Mouse (Mus musculus) embryonic facial prominence, embryonic 13.5 days (tissue): ENCODE data around the gene Edc4. TPM values are rescaled to one million over a fixed set of nuclear protein-coding genes. Genes with fewer than 3 reads are reported as not detected.

Source experiments
- ATAC-seq: fragments of 200-750 bp; cut with Nextera tagmentation; 2 replicates; pipeline ENCODE4 v1.8.0; 2017; ENCODE audit warnings: low read depth; ENCODE audit not compliant: insufficient number of reproducible peaks, insufficient read depth, low FRiP score, low TSS enrichment
- H3K27ac ChIP-seq: fragments of 300-500 bp; sonication (generic); 2 replicates; pipeline ENCODE4 v1.5.1; 2015; ENCODE audit warnings: moderate library complexity, mild to moderate bottlenecking, inconsistent platforms
- H3K27me3 ChIP-seq: fragments of 300-500 bp; sonication (generic); 2 replicates; pipeline ENCODE4 v1.6.1; 2015; ENCODE audit warnings: mild to moderate bottlenecking, inconsistent platforms
- H3K36me3 ChIP-seq: fragments of 300-500 bp; sonication (generic); 2 replicates; pipeline ENCODE4 v1.6.1; 2015; ENCODE audit warnings: mild to moderate bottlenecking, inconsistent platforms
- H3K4me1 ChIP-seq: fragments of 300-500 bp; sonication (generic); 2 replicates; pipeline ENCODE4 v1.6.1; 2015; ENCODE audit warnings: inconsistent platforms
- H3K4me2 ChIP-seq: fragments of 300-500 bp; sonication (generic); 2 replicates; pipeline ENCODE4 v1.6.1; 2015; ENCODE audit warnings: moderate library complexity, mild to moderate bottlenecking, inconsistent platforms
- H3K4me3 ChIP-seq: fragments of 300-500 bp; sonication (generic); 2 replicates; pipeline ENCODE4 v1.5.1; 2015; ENCODE audit warnings: mild to moderate bottlenecking, inconsistent platforms
- H3K9ac ChIP-seq: fragments of 300-500 bp; sonication (generic); 2 replicates; pipeline ENCODE4 v1.6.1; 2015; ENCODE audit warnings: mild to moderate bottlenecking, inconsistent platforms
- H3K9me3 ChIP-seq: fragments of 300-500 bp; sonication (generic); 2 replicates; pipeline ENCODE4 v1.6.1; 2016; ENCODE audit warnings: inconsistent platforms
- WGBS: fragments of 180-500 bp; shearing (Covaris S2); methylation state at CpG from one replicate; pipeline ENCODE4 v1.1.7; 2015; ENCODE audit warnings: mixed read lengths; 5-methylcytosine and 5-hydroxymethylcytosine counted together
- polyA plus RNA-seq: library from polyadenylated mRNA; unstranded; fragments of >200 nt; fragmentation: Nextera tagmentation; extraction: Ambion mirVana; gene quantifications from 2 replicates; pipeline ENCODE4 v1.2.1, GENCODE M21; 2015

The Edc4 gene
- polyA plus RNA-seq, 1 experiment from 2014 or later, result 58.3 TPM

- H3K9me3 ChIP-seq, result no peaks in the 10 kb centered on the region
- peaks cover 49% of the 10 kb centered on the region for H3K36me3 ChIP-seq
- ATAC-seq, result no peak
- H3K4me2 ChIP-seq, result no peak overlapping the region
- no peak overlapping the region for H3K27ac ChIP-seq
- peaks cover 12% of the 10 kb centered on the region for H3K4me1 ChIP-seq
- WGBS, result 90% methylated on average over 11 of the region's 11 CpGs
- no peaks in the 10 kb centered on the region for H3K27me3 ChIP-seq
- H3K4me3 ChIP-seq, result no peak overlapping the region
- no peak overlapping the region for H3K9ac ChIP-seq
Measured at GRCm38 (mm10) chr8:105932525-105932924, 51.8 kb downstream of the Edc4 start.

GRCm38 (mm10) chr8:105933762-105934161 lies 53.1 kb downstream of the Edc4 start, which contains the start of gene Ctrl:
Gene Ctrl (minus strand): TSS chr8:105933862.
- ATAC-seq, result no peak
- no peak within 1 kb of the TSS for H3K27ac ChIP-seq
- H3K4me1 ChIP-seq, result peaks cover 20% of the 10 kb centered on the region
- no peak within 1 kb of the TSS for H3K4me2 ChIP-seq
- H3K9me3 ChIP-seq, result no peaks in the 10 kb centered on the region
- no peak within 1 kb of the TSS for H3K4me3 ChIP-seq
- H3K36me3 ChIP-seq, result peaks cover 49% of the 10 kb centered on the region
- WGBS, result 91% methylated on average over 2 of the region's 2 CpGs
- H3K27me3 ChIP-seq, result no peaks in the 10 kb centered on the region
- no peak within 1 kb of the TSS for H3K9ac ChIP-seq

- no peak overlapping the region for H3K27ac ChIP-seq
- no peaks in the 10 kb centered on the region for H3K27me3 ChIP-seq
- no peak for ATAC-seq
- H3K9me3 ChIP-seq, result no peaks in the 10 kb centered on the region
- H3K36me3 ChIP-seq, result peaks cover 44% of the 10 kb centered on the region
- H3K9ac ChIP-seq, result no peak overlapping the region
- 77% methylated on average over 6 of the region's 6 CpGs for WGBS
- no peak overlapping the region for H3K4me3 ChIP-seq
- H3K4me2 ChIP-seq, result no peak overlapping the region
- peaks cover 20% of the 10 kb centered on the region for H3K4me1 ChIP-seq
Measured at GRCm38 (mm10) chr8:105935105-105935504, 54.4 kb downstream of the Edc4 start.

- Histone ChIP-seq H3K4me3 (peak overlapping the region; percentile 79), H3K27me3 (no peaks in the 10 kb centered on the region), H3K27ac (no peak overlapping the region), H3K36me3 (peaks cover 38% of the 10 kb centered on the region), H3K9ac (peak overlapping the region; percentile 82), H3K4me1 (peaks cover 20% of the 10 kb centered on the region), H3K4me2 (peak overlapping the region; percentile 95), H3K9me3 (no peaks in the 10 kb centered on the region)
- 26% methylated on average over 7 of the region's 7 CpGs for WGBS
- no peak for ATAC-seq
Measured at GRCm38 (mm10) chr8:105935863-105936603, 55.4 kb downstream of the Edc4 start.

DNA sequence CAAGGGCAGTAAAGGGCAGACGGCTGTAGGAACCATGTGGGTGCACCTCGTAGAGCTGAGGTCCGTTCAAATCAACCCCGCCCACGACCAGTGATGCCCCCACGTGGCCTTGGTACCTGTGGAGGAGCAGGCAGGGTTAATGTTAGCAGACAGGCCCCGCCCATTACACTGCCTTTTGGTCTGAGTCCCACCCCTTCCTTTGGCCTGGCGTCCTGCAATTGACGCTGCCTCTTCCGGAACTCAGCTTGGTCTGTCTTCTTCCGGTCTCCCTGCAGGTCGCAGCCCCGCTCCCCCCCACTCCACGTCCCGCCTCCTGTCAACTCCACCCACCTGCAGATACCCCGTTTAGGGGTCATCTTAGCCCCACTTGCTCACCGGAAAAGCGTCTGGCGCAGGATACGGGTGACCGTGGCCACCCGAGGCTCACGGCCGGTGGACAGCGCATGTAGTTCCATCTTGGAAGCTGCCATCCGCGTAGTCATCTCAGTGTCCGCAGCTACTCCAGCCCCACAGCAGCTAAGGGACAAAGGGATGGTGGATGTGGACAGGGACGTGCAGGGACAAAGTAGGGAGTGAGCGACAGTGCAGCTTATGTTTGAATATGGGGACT lies 56.3 kb downstream of the Edc4 start:
- WGBS, result under 1% methylated on average over 30 of the region's 30 CpGs
- Histone ChIP-seq H3K36me3 (peaks cover 38% of the 10 kb centered on the region), H3K4me1 (peaks cover 20% of the 10 kb centered on the region), H3K9me3 (no peaks in the 10 kb centered on the region), H3K27ac (peak overlapping the region; percentile 81), H3K27me3 (no peaks in the 10 kb centered on the region), H3K4me3 (peak overlapping the region; percentile 79), H3K9ac (peak overlapping the region; percentile 82), H3K4me2 (peak overlapping the region; percentile 95)
- ATAC-seq, result peak; percentile 80

GRCm38 (mm10) chr8:105937496-105938305 lies 57.0 kb downstream of the Edc4 start:
- peak overlapping the region; percentile 95 for H3K4me2 ChIP-seq
- H3K9ac ChIP-seq, result peak overlapping the region; percentile 82
- 2% methylated on average over 33 of the region's 33 CpGs for WGBS
- peak overlapping the region; percentile 81 for H3K27ac ChIP-seq
- H3K36me3 ChIP-seq, result peaks cover 37% of the 10 kb centered on the region
- peak overlapping the region; percentile 79 for H3K4me3 ChIP-seq
- no peaks in the 10 kb centered on the region for H3K9me3 ChIP-seq
- H3K27me3 ChIP-seq, result no peaks in the 10 kb centered on the region
- ATAC-seq, result no peak
- H3K4me1 ChIP-seq, result peaks cover 20% of the 10 kb centered on the region

DNA sequence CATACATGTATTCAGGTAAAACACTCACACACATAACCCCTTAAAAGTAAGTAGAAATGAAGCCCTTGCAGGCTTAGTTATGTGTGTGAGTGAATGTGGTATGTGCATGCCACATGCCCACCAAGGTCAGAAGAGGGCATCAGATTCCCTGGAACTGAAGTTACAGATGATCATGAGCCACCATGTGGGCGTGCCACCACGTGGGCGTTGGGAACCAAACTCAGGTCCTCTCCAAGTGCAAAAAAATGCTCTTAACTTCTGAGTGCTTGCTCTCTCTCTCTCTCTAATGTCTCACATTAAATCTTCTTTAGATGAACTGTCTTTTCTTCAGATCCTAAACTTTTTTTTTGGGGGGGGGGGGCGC lies 57.6 kb downstream of the Edc4 start, which contains the start of gene Psmb10:
Gene Psmb10 (minus strand): TSS at position 139 of the 364 bp plus-strand sequence.
- H3K36me3 ChIP-seq, result peaks cover 39% of the 10 kb centered on the region
- ATAC-seq, result no peak
- peaks cover 20% of the 10 kb centered on the region for H3K4me1 ChIP-seq
- H3K4me3 ChIP-seq, result peak within 1 kb of the TSS; percentile 79
- WGBS, result 33% methylated on average over 4 of the region's 4 CpGs
- peak within 1 kb of the TSS; percentile 95 for H3K4me2 ChIP-seq
- H3K9ac ChIP-seq, result peak within 1 kb of the TSS; percentile 82
- H3K9me3 ChIP-seq, result no peaks in the 10 kb centered on the region
- H3K27me3 ChIP-seq, result no peaks in the 10 kb centered on the region
- H3K27ac ChIP-seq, result peak within 1 kb of the TSS; percentile 81

DNA sequence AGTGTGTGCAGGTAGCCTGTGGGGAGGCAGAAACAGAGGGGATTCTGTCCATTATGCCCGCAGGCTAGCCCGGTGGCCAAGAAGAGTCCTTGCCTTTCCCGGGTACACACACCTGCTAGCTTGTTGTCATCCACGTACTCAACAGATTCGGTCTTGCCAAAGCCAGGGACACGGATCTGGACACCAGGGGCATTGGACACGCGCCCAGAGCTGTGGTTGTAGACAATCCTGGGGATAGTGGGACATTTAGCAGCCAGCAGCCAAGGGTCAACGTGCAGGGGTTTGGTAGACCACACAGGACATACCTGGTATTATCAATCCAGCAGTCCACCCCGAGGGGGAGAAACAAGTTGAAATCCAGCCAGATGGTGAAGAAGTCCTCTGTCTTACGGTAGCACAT lies 61.3 kb downstream of the Edc4 start:
- Histone ChIP-seq H3K9ac (no peak overlapping the region), H3K9me3 (no peaks in the 10 kb centered on the region), H3K27me3 (no peaks in the 10 kb centered on the region), H3K36me3 (peaks cover 69% of the 10 kb centered on the region), H3K4me3 (no peak overlapping the region), H3K4me2 (no peak overlapping the region), H3K4me1 (peaks cover 9% of the 10 kb centered on the region), H3K27ac (no peak overlapping the region)
- ATAC-seq, result no peak
- whole genome bisulfite sequencing, result 94% methylated on average over 11 of the region's 11 CpGs

DNA sequence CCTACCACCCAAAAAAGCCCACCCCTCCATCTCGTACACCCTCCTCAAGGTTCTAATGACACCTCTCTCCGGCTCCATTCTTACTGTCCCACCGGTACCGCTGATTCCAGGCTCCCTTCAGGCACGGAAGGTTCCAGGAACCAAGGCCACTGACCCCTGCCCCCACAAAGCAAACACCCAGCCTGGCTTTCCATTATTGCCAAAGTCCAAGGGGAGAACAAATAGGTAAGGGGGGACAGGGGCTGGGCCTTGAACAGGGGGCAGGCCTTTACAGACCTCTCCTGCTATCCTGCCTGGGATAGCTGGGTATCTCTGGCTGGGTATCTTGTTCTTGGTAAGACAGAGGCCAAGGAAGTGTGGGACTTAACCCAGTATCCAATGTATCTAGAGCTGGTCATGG lies 61.9 kb downstream of the Edc4 start:
- no peak for ATAC-seq
- Histone ChIP-seq H3K4me1 (peaks cover 9% of the 10 kb centered on the region), H3K27me3 (no peaks in the 10 kb centered on the region), H3K4me2 (no peak overlapping the region), H3K9ac (no peak overlapping the region), H3K36me3 (peaks cover 74% of the 10 kb centered on the region), H3K27ac (no peak overlapping the region), H3K9me3 (no peaks in the 10 kb centered on the region), H3K4me3 (no peak overlapping the region)
- 95% methylated on average over 5 of the region's 5 CpGs for WGBS

GRCm38 (mm10) chr8:105943321-105943739 lies 62.6 kb downstream of the Edc4 start, which contains the start of gene Lcat:
Gene Lcat (minus strand): TSS chr8:105943382.
- H3K4me1 ChIP-seq, result peaks cover 4% of the 10 kb centered on the region
- WGBS, result 82% methylated on average over 8 of the region's 8 CpGs
- peaks cover 82% of the 10 kb centered on the region for H3K36me3 ChIP-seq
- no peak within 1 kb of the TSS for H3K4me3 ChIP-seq
- no peaks in the 10 kb centered on the region for H3K9me3 ChIP-seq
- H3K27me3 ChIP-seq, result no peaks in the 10 kb centered on the region
- H3K27ac ChIP-seq, result no peak within 1 kb of the TSS
- no peak for ATAC-seq
- H3K4me2 ChIP-seq, result no peak within 1 kb of the TSS
- H3K9ac ChIP-seq, result no peak within 1 kb of the TSS
